12 mouse cellular contexts compared by ENCODE assay signal in genomic region chr2:174917975-174918374, GRCm38 (mm10).
DNase-seq lines count a peak whose midpoint lies in the region; ATAC-seq lines count a peak whose summit lies in the region.
"Had no signal": no experiment of that assay in that cellular context is flagged by ENCODE, and none has a peak within 500 bp of the region (broad histone marks: within the 10 kb centered on the region; RNA-seq: fewer than 3 reads in every experiment).

No protein-coding gene starts in this region.

- H3K9me3 ChIP-seq in kidney, embryonic 16.5 days (ENCODE audit: low read length): no peaks in the 10 kb centered on the region
- H3K9me3 ChIP-seq in forebrain, embryonic 13.5 days (replicated peaks): no peaks in the 10 kb centered on the region
- H3K9me3 ChIP-seq in limb, embryonic 13.5 days: no peaks in the 10 kb centered on the region

- H3K27ac ChIP-seq in kidney, embryonic 16.5 days (ENCODE audit: low read length): no peak overlapping the region
- peak overlapping the region; percentile 97 for H3K27ac ChIP-seq in forebrain, embryonic 13.5 days
- H3K27ac ChIP-seq in limb, embryonic 13.5 days: 0 out of 2 replicates have a peak overlapping the region, but pooled peaks have one; percentile 33

- DNase-seq in kidney, adult 8-10 months: no peak
- DNase-seq in retina, postnatal 1 day: peak; percentile 42
- DNase-seq in cerebellum, postnatal 25 days: no peak
- no peak for DNase-seq in layer of hippocampus, postnatal 10 days (ENCODE audit: low spot score in 2 of 2)
- DNase-seq in kidney, postnatal 36 days: no peak
- DNase-seq: cerebellum, adult 11-12 months; lung, adult 18-20 months; thymus, postnatal 4 days had no signal

- WGBS in kidney, embryonic 16.5 days: 15% methylated on average over 5 of the region's 5 CpGs
- WGBS in forebrain, embryonic 13.5 days: 6% methylated on average over 5 of the region's 5 CpGs
- 23% methylated on average over 5 of the region's 5 CpGs for WGBS in limb, embryonic 13.5 days

- H3K4me2 ChIP-seq in kidney, embryonic 16.5 days (replicated peaks; ENCODE audit: low read depth, low read length): no peak overlapping the region
- peak overlapping the region; percentile 54 for H3K4me2 ChIP-seq in forebrain, embryonic 13.5 days
- no peak overlapping the region for H3K4me2 ChIP-seq in limb, embryonic 13.5 days (replicated peaks)

- peak; percentile 47; the same call in 1 of the 2 replicates for ATAC-seq in kidney, embryonic 16.5 days (ENCODE audit: low FRiP score, low TSS enrichment)
- ATAC-seq in forebrain, embryonic 13.5 days: peak; percentile 38
- no peak for ATAC-seq in limb, embryonic 13.5 days (ENCODE audit: low FRiP score, low read depth)

- peaks cover 11% of the 10 kb centered on the region for H3K4me1 ChIP-seq in kidney, embryonic 16.5 days (ENCODE audit: insufficient read depth, low read length)
- H3K4me1 ChIP-seq in forebrain, embryonic 13.5 days: peaks cover 22% of the 10 kb centered on the region
- H3K4me1 ChIP-seq in limb, embryonic 13.5 days: 0 out of 2 replicates have a peak, but pooled peaks cover 12% of the 10 kb centered on the region

- no peak overlapping the region for H3K4me3 ChIP-seq in kidney, embryonic 16.5 days (ENCODE audit: low read length)
- H3K4me3 ChIP-seq in forebrain, embryonic 13.5 days: no peak overlapping the region
- H3K4me3 ChIP-seq in limb, embryonic 13.5 days: no peak overlapping the region
- H3K4me3 ChIP-seq: myocyte had no signal

- no peaks in the 10 kb centered on the region for H3K27me3 ChIP-seq in kidney, embryonic 16.5 days (ENCODE audit: insufficient read depth, low read length)
- H3K27me3 ChIP-seq in forebrain, embryonic 13.5 days: no peaks in the 10 kb centered on the region
- no peaks in the 10 kb centered on the region for H3K27me3 ChIP-seq in limb, embryonic 13.5 days

- H3K36me3 ChIP-seq in kidney, embryonic 16.5 days (ENCODE audit: insufficient read depth, low read length): no peaks in the 10 kb centered on the region
- H3K36me3 ChIP-seq in forebrain, embryonic 13.5 days (ENCODE audit: poor library complexity, severe bottlenecking): no peaks in the 10 kb centered on the region
- no peaks in the 10 kb centered on the region for H3K36me3 ChIP-seq in limb, embryonic 13.5 days

- H3K9ac ChIP-seq in kidney, embryonic 16.5 days (replicated peaks; ENCODE audit: low read length): no peak overlapping the region
- peak overlapping the region; percentile 62 for H3K9ac ChIP-seq in forebrain, embryonic 13.5 days
- no peak overlapping the region for H3K9ac ChIP-seq in limb, embryonic 13.5 days
